Mouse (Mus musculus) stomach, embryonic 16.5 days (tissue): ENCODE results near the gene Dhx38. TPM values are rescaled to one million over a fixed set of nuclear protein-coding genes. Genes with fewer than 3 reads are reported as not detected.

Experiments
- ATAC-seq: fragments of 200-750 bp; cut with Nextera tagmentation; 2 replicates; pipeline ENCODE4 v1.8.0; 2017; ENCODE audit warnings: moderate number of reproducible peaks, moderate TSS enrichment; ENCODE audit not compliant: insufficient read depth, low FRiP score
- H3K27ac ChIP-seq: fragments of 300-500 bp; sonication (generic); 2 replicates; pipeline ENCODE4 v1.5.1; 2014; ENCODE audit warnings: low read length
- H3K27me3 ChIP-seq: fragments of 300-500 bp; sonication (generic); 2 replicates; pipeline ENCODE4 v1.6.1; 2014; ENCODE audit warnings: low read length, control low read depth, mixed read lengths; ENCODE audit not compliant: control insufficient read depth, insufficient read depth
- H3K36me3 ChIP-seq: fragments of 300-500 bp; sonication (generic); 2 replicates; pipeline ENCODE4 v1.6.1; 2014; ENCODE audit warnings: low read length; ENCODE audit not compliant: control insufficient read depth, insufficient read depth
- H3K4me1 ChIP-seq: fragments of 300-500 bp; sonication (generic); 2 replicates; pipeline ENCODE4 v1.6.1; 2014; ENCODE audit warnings: low read length, control low read depth, mixed read lengths; ENCODE audit not compliant: control insufficient read depth, insufficient read depth
- H3K4me2 ChIP-seq: fragments of 300-500 bp; sonication (generic); 2 replicates; pipeline ENCODE4 v1.6.1; 2014; ENCODE audit warnings: low read depth, low read length, mixed read lengths
- H3K4me3 ChIP-seq: fragments of 300-500 bp; sonication (generic); replicated peaks from 2 replicates; pipeline ENCODE4 v1.5.1; 2014; ENCODE audit warnings: mild to moderate bottlenecking, low read length
- H3K9ac ChIP-seq: fragments of 300-500 bp; sonication (generic); 2 replicates; pipeline ENCODE4 v1.6.1; 2014; ENCODE audit warnings: low read length
- H3K9me3 ChIP-seq: fragments of 300-500 bp; sonication (generic); replicated peaks from 2 replicates; pipeline ENCODE4 v1.6.1; 2016; ENCODE audit warnings: low read length, control low read depth; ENCODE audit not compliant: control insufficient read depth
- WGBS: fragments of 180-500 bp; shearing (Covaris S2); extraction: QIAGEN DNeasy Blood & Tissue Kit; methylation state at CpG from one replicate; pipeline ENCODE4 v1.1.7; 2014; 5-methylcytosine and 5-hydroxymethylcytosine counted together
- polyA plus RNA-seq: library from polyadenylated mRNA; unstranded; fragments of >200 nt; fragmentation: Nextera tagmentation; extraction: Ambion mirVana; gene quantifications from 2 replicates; pipeline ENCODE4 v1.2.1, GENCODE M21; 2015

Gene Dhx38
- 20.5 and 21.8 TPM in 2 replicates for polyA plus RNA-seq

- Histone ChIP-seq H3K4me1 (peaks cover 11% of the 10 kb centered on the region), H3K27ac (peak within 1 kb of the TSS; percentile 95), H3K4me2 (peak within 1 kb of the TSS; percentile 88), H3K4me3 (peak within 1 kb of the TSS; percentile 75), H3K9ac (peak within 1 kb of the TSS; percentile 92), H3K9me3 (no peaks in the 10 kb centered on the region), H3K36me3 (peaks cover 11% of the 10 kb centered on the region; the same call in 1 of the 2 replicates), H3K27me3 (no peaks in the 10 kb centered on the region)
- peak; percentile 100 for ATAC-seq
- under 1% methylated on average over 52 of the region's 52 CpGs for WGBS
These were observed at the start of gene Dhx38, which contains the start of gene Txnl4b for GRCm38 (mm10) chr8:109565498-109566333. TSS of gene Dhx38 (minus strand) at chr8:109565861. TSS of gene Txnl4b (plus strand) at chr8:109565892.

DNA sequence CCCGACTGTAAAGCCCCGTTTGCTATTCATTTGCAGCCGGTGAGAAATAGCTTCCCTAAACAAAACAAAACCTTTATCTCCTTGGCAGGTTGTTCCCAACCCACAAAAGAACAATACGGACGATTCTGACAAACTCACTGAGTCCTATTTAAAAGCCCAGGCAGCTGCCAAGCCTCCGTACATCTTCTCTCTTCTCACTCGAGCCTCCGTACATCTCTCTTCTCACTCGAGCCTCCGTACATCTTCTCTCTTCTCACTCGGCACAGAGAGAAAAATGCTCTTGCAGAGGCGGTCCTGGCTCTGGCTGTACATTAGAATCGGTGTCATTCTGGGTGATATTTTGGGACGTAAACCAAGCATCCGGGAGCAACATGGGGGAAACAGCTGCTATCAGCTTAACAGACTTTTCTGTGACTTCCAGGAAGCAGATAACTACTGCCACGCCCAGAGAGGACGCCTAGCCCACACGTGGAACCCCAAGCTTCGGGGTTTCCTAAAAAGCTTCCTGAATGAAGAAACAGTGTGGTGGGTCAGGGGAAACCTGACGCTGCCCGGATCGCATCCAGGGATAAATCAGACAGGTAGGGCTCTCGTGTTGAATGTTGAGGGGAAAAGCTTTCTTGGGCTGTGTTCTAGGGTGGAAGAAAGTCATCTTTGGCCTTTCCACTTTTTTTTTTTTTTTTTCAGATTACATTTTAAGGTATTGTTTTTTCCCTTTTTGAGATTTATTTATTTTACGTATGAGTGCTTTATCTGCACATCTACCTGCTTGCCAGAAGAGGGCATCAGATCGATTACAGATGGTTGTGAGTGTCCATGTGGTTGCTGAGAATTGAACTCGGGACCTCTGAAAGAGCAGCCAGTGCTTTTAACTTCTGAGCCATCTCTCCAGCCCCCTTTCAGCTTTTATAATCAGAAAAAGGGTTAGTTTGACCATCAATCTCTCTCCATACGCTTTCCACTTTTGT is 48.9 kb upstream of the Dhx38 start, which contains the start of gene Pkd1l3:
Pkd1l3 (plus strand) TSS at position 275 of the 968 bp plus-strand sequence.
- WGBS: 49% methylated on average over 27 of the region's 27 CpGs
- H3K4me1 ChIP-seq: no peaks in the 10 kb centered on the region
- H3K27ac ChIP-seq: no peak within 1 kb of the TSS
- H3K4me3 ChIP-seq: peak within 1 kb of the TSS; percentile 30
- no peaks in the 10 kb centered on the region for H3K9me3 ChIP-seq
- H3K27me3 ChIP-seq: no peaks in the 10 kb centered on the region
- H3K36me3 ChIP-seq: no peaks in the 10 kb centered on the region
- peak within 1 kb of the TSS; percentile 39; the same call in 1 of the 2 replicates for H3K9ac ChIP-seq
- peak within 1 kb of the TSS; percentile 39 for H3K4me2 ChIP-seq
- no peak for ATAC-seq

- H3K36me3 ChIP-seq: no peaks in the 10 kb centered on the region
- WGBS: 7% methylated on average over 5 of the region's 5 CpGs
- peaks cover 10% of the 10 kb centered on the region for H3K4me1 ChIP-seq
- ATAC-seq: no peak
- peak overlapping the region; percentile 97 for H3K27ac ChIP-seq
- no peaks in the 10 kb centered on the region for H3K9me3 ChIP-seq
- peak overlapping the region; percentile 69 for H3K4me3 ChIP-seq
- peak overlapping the region; percentile 81; the same call in 1 of the 2 replicates for H3K9ac ChIP-seq
- no peaks in the 10 kb centered on the region for H3K27me3 ChIP-seq
- H3K4me2 ChIP-seq: peak overlapping the region; percentile 88
These were observed 43.5 kb upstream of the Dhx38 start for GRCm38 (mm10) chr8:109609153-109609502.

- Histone ChIP-seq H3K4me2 (peak within 1 kb of the TSS; percentile 88), H3K4me3 (peak within 1 kb of the TSS; percentile 69), H3K27me3 (no peaks in the 10 kb centered on the region), H3K9me3 (no peaks in the 10 kb centered on the region), H3K27ac (peak within 1 kb of the TSS; percentile 97), H3K36me3 (no peaks in the 10 kb centered on the region), H3K9ac (peak within 1 kb of the TSS; percentile 81), H3K4me1 (peaks cover 10% of the 10 kb centered on the region)
- under 1% methylated on average over 42 of the region's 42 CpGs for WGBS
- peak; percentile 98 for ATAC-seq
These were observed 42.9 kb upstream of the Dhx38 start, which contains the start of gene Dhodh for GRCm38 (mm10) chr8:109608271-109609152. TSS of gene Dhodh (minus strand) at chr8:109608673.

GRCm38 (mm10) chr8:109607650-109608049 is 42.0 kb upstream of the Dhx38 start:
- Histone ChIP-seq H3K9ac (peak overlapping the region; percentile 81), H3K4me2 (peak overlapping the region; percentile 88), H3K36me3 (no peaks in the 10 kb centered on the region), H3K9me3 (no peaks in the 10 kb centered on the region), H3K4me1 (peaks cover 10% of the 10 kb centered on the region), H3K4me3 (peak overlapping the region; percentile 69), H3K27me3 (no peaks in the 10 kb centered on the region), H3K27ac (0 out of 2 replicates have a peak overlapping the region, but pooled peaks have one; percentile 46)
- ATAC-seq: no peak
- 6% methylated on average over 12 of the region's 12 CpGs for WGBS

DNA sequence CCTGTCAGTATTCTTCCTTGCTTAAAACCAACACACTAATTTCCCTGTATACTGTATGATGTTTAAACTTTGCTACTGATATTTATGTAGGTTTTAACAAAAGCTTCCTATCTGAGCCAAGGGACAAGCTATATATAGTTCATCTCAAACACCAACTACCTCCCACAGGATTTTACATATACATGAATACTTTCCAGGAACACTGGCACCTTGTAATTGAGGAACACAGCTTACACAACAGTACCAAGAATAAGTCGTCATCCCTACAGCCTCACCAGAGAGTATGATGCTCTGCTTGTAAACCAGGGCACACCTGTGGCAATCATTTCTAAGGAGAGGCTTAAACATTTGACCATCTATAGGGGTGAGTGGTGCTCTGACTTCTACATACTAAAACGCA is 41.1 kb upstream of the Dhx38 start:
- no peaks in the 10 kb centered on the region for H3K9me3 ChIP-seq
- H3K9ac ChIP-seq: no peak overlapping the region
- no peaks in the 10 kb centered on the region for H3K27me3 ChIP-seq
- no peak overlapping the region for H3K27ac ChIP-seq
- 76% methylated on average over 2 of the region's 2 CpGs for whole genome bisulfite sequencing
- no peak for ATAC-seq
- H3K4me1 ChIP-seq: peaks cover 10% of the 10 kb centered on the region
- no peak overlapping the region for H3K4me2 ChIP-seq
- no peaks in the 10 kb centered on the region for H3K36me3 ChIP-seq
- H3K4me3 ChIP-seq: no peak overlapping the region

GRCm38 (mm10) chr8:109595854-109596253 is 30.2 kb upstream of the Dhx38 start:
- H3K4me2 ChIP-seq: no peak overlapping the region
- 47% methylated on average over 8 of the region's 8 CpGs for WGBS
- H3K4me1 ChIP-seq: no peaks in the 10 kb centered on the region
- H3K9ac ChIP-seq: no peak overlapping the region
- no peaks in the 10 kb centered on the region for H3K27me3 ChIP-seq
- no peak for ATAC-seq
- no peaks in the 10 kb centered on the region for H3K9me3 ChIP-seq
- no peaks in the 10 kb centered on the region; the same call in 1 of the 2 replicates for H3K36me3 ChIP-seq
- H3K4me3 ChIP-seq: no peak overlapping the region
- no peak overlapping the region for H3K27ac ChIP-seq

GRCm38 (mm10) chr8:109593117-109593788 is 27.6 kb upstream of the Dhx38 start:
- H3K4me1 ChIP-seq: no peaks in the 10 kb centered on the region
- no peak for ATAC-seq

More at GRCm38 (mm10) chr8:109593117-109593788, 27.6 kb upstream of the Dhx38 start:
- Histone ChIP-seq H3K4me3 (no peak overlapping the region), H3K27ac (no peak overlapping the region), H3K27me3 (no peaks in the 10 kb centered on the region), H3K4me2 (no peak overlapping the region), H3K36me3 (no peaks in the 10 kb centered on the region), H3K9ac (no peak overlapping the region), H3K9me3 (no peaks in the 10 kb centered on the region)
- 57% methylated on average over 6 of the region's 6 CpGs for WGBS
